Mouse (Mus musculus) bone marrow macrophage, adult 2 months (primary cell): ENCODE measurements around the gene Clic4. TPM values are rescaled to one million over a fixed set of nuclear protein-coding genes. Genes with fewer than 3 reads are reported as not detected.

ENCODE experiments used
- H3K27ac ChIP-seq: 2 replicates; pipeline ENCODE4 v1.5.1; 2012; ENCODE audit warnings: low read depth, low read length; ENCODE audit not compliant: insufficient read depth
- H3K4me1 ChIP-seq: 2 replicates; pipeline ENCODE4 v1.6.1; 2012; ENCODE audit warnings: low read length; ENCODE audit not compliant: control insufficient read depth, insufficient read depth
- H3K4me3 ChIP-seq: 2 replicates; pipeline ENCODE4 v1.5.1; 2012; ENCODE audit warnings: mild to moderate bottlenecking, low read length, moderate library complexity; ENCODE audit not compliant: insufficient read depth
- CTCF ChIP-seq: IDR thresholded peaks from 2 replicates; pipeline ENCODE4 v1.5.1; 2012; ENCODE audit warnings: low read depth, mild to moderate bottlenecking, low read length, moderate library complexity
- POLR2A ChIP-seq: IDR thresholded peaks from 2 replicates; pipeline ENCODE4 v1.6.1; 2012; ENCODE audit warnings: mild to moderate bottlenecking, low read depth, low read length, borderline replicate concordance
- polyA plus RNA-seq: library from polyadenylated mRNA; stranded (reverse); fragments of >200 nt; gene quantifications from 2 replicates; pipeline ENCODE4 v1.2.4, GENCODE M21; 2012; ENCODE audit not compliant: missing spikeins, insufficient read depth, insufficient read length

Gene Clic4
- polyA plus RNA-seq, 1 experiment, result 131 TPM

- Histone ChIP-seq H3K4me1 (peaks cover 30% of the 10 kb centered on the region), H3K4me3 (no peak overlapping the region), H3K27ac (no peak overlapping the region)
- no peak for TF ChIP-seq CTCF
- no peak for TF ChIP-seq POLR2A
Observed at GRCm38 (mm10) chr4:135309112-135309659, 36.6 kb upstream of the Clic4 start.

GRCm38 (mm10) chr4:135306971-135307632, 34.5 kb upstream of the Clic4 start:
- H3K27ac ChIP-seq, result no peak overlapping the region
- peaks cover 15% of the 10 kb centered on the region for H3K4me1 ChIP-seq
- no peak overlapping the region for H3K4me3 ChIP-seq
- no peak for TF ChIP-seq POLR2A
- no peak for TF ChIP-seq CTCF

GRCm38 (mm10) chr4:135306533-135306932, 33.9 kb upstream of the Clic4 start:
- H3K4me1 ChIP-seq, result peaks cover 15% of the 10 kb centered on the region
- H3K27ac ChIP-seq, result no peak overlapping the region
- no peak overlapping the region for H3K4me3 ChIP-seq
- no peak for TF ChIP-seq CTCF
- TF ChIP-seq POLR2A, result no peak

- peaks cover 8% of the 10 kb centered on the region for H3K4me1 ChIP-seq
- H3K4me3 ChIP-seq, result no peak overlapping the region
- no peak for TF ChIP-seq POLR2A
- TF ChIP-seq CTCF, result no peak
- no peak overlapping the region for H3K27ac ChIP-seq
Observed at GRCm38 (mm10) chr4:135302261-135302660, 29.6 kb upstream of the Clic4 start.

GRCm38 (mm10) chr4:135301166-135301565, 28.6 kb upstream of the Clic4 start:
- no peak for TF ChIP-seq POLR2A
- TF ChIP-seq CTCF, result no peak
- no peak overlapping the region for H3K27ac ChIP-seq
- no peaks in the 10 kb centered on the region for H3K4me1 ChIP-seq

GRCm38 (mm10) chr4:135300248-135301041, 27.8 kb upstream of the Clic4 start:
- H3K4me1 ChIP-seq, result no peaks in the 10 kb centered on the region

More at GRCm38 (mm10) chr4:135301166-135301565, 28.6 kb upstream of the Clic4 start:
- no peak overlapping the region for H3K4me3 ChIP-seq

GRCm38 (mm10) chr4:135298680-135299079, 26.1 kb upstream of the Clic4 start:
- no peaks in the 10 kb centered on the region for H3K4me1 ChIP-seq
- H3K27ac ChIP-seq, result no peak overlapping the region
- H3K4me3 ChIP-seq, result no peak overlapping the region
- TF ChIP-seq CTCF, result no peak
- no peak for TF ChIP-seq POLR2A

More at GRCm38 (mm10) chr4:135300248-135301041, 27.8 kb upstream of the Clic4 start:
- TF ChIP-seq CTCF, result 0 out of 2 replicates have a peak, but pooled peaks have one; percentile 17
- TF ChIP-seq POLR2A, result no peak
- Histone ChIP-seq H3K27ac (no peak overlapping the region), H3K4me3 (no peak overlapping the region)

GRCm38 (mm10) chr4:135297931-135298546, 25.4 kb upstream of the Clic4 start:
- Histone ChIP-seq H3K4me1 (no peaks in the 10 kb centered on the region), H3K4me3 (no peak overlapping the region), H3K27ac (no peak overlapping the region)
- TF ChIP-seq CTCF (no peak), POLR2A (no peak)

GRCm38 (mm10) chr4:135297146-135297545, 24.5 kb upstream of the Clic4 start:
- no peak for TF ChIP-seq CTCF
- TF ChIP-seq POLR2A, result no peak
- Histone ChIP-seq H3K4me1 (no peaks in the 10 kb centered on the region), H3K27ac (no peak overlapping the region), H3K4me3 (no peak overlapping the region)
